Mouse (Mus musculus) gastrocnemius, adult 18-20 months (tissue): ENCODE data around the gene Plcb4. TPM values are rescaled to one million over a fixed set of nuclear protein-coding genes. Genes with fewer than 3 reads are reported as not detected.
A peak's percentile ranks its signal among the peaks of the same experiment; 100 is the strongest.

Experiments
- DNase-seq: peaks from one replicate; pipeline ENCODE4 v3.0.0; 2021; ENCODE audit warnings: low spot score
- total RNA-seq, 2 experiments: library from RNA; stranded (reverse); gene quantifications; 2 replicates each; pipeline ENCODE4 v1.2.3; 2021

Gene Plcb4
- total RNA-seq, 2 experiments from 2014 or later = 14.2 to 18.7 TPM

- no peak for DNase-seq
These were observed 189.4 kb downstream of the Plcb4 start for GRCm38 (mm10) chr2:135848169-135848568.

- DNase-seq = no peak
These were observed 193.2 kb downstream of the Plcb4 start for GRCm38 (mm10) chr2:135851964-135852363.

GRCm38 (mm10) chr2:135853085-135853484 lies 194.3 kb downstream of the Plcb4 start:
- no peak for DNase-seq

- DNase-seq = no peak
These were observed 195.2 kb downstream of the Plcb4 start for GRCm38 (mm10) chr2:135854059-135854458.

- DNase-seq = no peak
These were observed 197.2 kb downstream of the Plcb4 start for GRCm38 (mm10) chr2:135855890-135856490.

- DNase-seq = no peak
These were observed 198.0 kb downstream of the Plcb4 start for GRCm38 (mm10) chr2:135856826-135857225.

- no peak for DNase-seq
These were observed 203.0 kb downstream of the Plcb4 start for GRCm38 (mm10) chr2:135861531-135862488.

- no peak for DNase-seq
These were observed 203.9 kb downstream of the Plcb4 start for GRCm38 (mm10) chr2:135862489-135863390.

GRCm38 (mm10) chr2:135863391-135864076 lies 204.7 kb downstream of the Plcb4 start:
- DNase-seq = no peak

GRCm38 (mm10) chr2:135866421-135866820 lies 207.6 kb downstream of the Plcb4 start:
- DNase-seq = no peak

- DNase-seq = no peak
These were observed 208.0 kb downstream of the Plcb4 start for GRCm38 (mm10) chr2:135866838-135867237.

GRCm38 (mm10) chr2:135869637-135870036 lies 210.8 kb downstream of the Plcb4 start:
- no peak for DNase-seq

GRCm38 (mm10) chr2:135873146-135873545 lies 214.3 kb downstream of the Plcb4 start:
- no peak for DNase-seq

GRCm38 (mm10) chr2:135873761-135874160 lies 214.9 kb downstream of the Plcb4 start:
- no peak for DNase-seq

GRCm38 (mm10) chr2:135875549-135875948 lies 216.7 kb downstream of the Plcb4 start:
- peak; percentile 14 for DNase-seq

- no peak for DNase-seq
These were observed 220.5 kb downstream of the Plcb4 start for GRCm38 (mm10) chr2:135879356-135879755.

GRCm38 (mm10) chr2:135880269-135880760 lies 221.5 kb downstream of the Plcb4 start:
- DNase-seq = no peak

- no peak for DNase-seq
These were observed 224.5 kb downstream of the Plcb4 start for GRCm38 (mm10) chr2:135883359-135883758.

GRCm38 (mm10) chr2:135884534-135885180 lies 225.8 kb downstream of the Plcb4 start:
- no peak for DNase-seq

GRCm38 (mm10) chr2:135885607-135886006 lies 226.8 kb downstream of the Plcb4 start:
- DNase-seq = no peak
